Mouse (Mus musculus) spleen, adult 12 weeks (tissue): ENCODE results near the gene Gm17617.
A peak's percentile ranks its signal among the peaks of the same experiment; 100 is the strongest.

Source experiments
- DNase-seq: peaks from one replicate; pipeline ENCODE4 v3.0.0; 2022; ENCODE audit warnings: low spot score

Gm17617 gene

DNA sequence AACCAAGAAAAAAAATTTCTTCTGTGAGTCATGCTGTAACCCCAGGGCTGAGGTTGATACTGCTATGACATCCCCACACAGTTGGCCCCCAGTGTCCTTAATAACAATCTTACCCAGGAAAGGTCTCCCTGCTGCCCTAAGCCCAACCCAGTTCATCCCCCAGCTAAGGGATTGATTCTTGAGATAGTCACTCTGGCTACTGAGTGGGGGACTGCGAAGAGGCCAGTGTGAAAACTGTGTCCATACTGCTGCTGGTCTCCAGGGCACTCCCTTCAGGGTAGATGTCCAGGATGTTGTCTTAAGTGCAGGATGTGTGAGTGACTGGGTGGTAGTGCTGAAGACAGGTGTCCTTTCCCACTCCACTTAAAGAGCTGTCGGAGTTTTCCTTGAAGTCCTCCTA lies at the start of gene Gm17617:
Gene Gm17617, minus strand, starts transcription at position 101 of the 400 bp plus-strand sequence.
- DNase-seq = no peak

DNA sequence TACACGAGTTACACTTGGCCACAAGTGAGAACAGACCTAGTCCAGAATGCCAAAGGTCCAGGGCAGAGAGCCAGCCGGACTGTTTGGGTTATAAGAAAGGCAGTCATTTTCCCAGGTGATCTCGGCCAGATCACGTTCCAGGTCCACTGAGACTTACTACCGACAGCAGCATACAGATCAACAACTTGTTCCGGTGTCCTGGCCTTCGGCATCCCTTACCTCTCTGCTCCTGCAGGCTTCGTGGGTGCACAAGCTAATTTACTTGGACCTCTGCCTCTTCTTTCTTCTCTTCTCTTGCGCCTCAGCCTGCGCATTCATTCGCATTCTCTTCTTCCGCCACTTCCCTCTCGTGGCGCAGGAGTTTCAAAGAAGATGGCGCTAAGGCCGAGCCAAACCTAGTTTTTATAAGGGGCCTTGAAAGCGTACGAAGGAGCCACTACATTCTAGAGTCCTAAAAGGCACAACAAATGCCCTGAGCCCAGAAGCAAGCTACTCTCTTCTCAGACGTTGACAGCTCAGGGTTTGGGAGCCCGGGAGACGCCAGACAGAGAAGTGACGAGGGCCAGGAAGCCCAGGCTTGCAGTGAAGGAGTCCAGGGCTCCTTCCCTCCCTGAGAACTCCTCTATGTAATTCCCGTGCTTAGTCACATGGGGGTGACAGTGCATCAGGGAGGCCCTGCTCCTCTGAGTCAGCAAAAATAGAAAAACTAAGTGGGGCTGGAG lies 49.0 kb upstream of the Gm17617 start:
- DNase-seq = peak; percentile 64

DNA sequence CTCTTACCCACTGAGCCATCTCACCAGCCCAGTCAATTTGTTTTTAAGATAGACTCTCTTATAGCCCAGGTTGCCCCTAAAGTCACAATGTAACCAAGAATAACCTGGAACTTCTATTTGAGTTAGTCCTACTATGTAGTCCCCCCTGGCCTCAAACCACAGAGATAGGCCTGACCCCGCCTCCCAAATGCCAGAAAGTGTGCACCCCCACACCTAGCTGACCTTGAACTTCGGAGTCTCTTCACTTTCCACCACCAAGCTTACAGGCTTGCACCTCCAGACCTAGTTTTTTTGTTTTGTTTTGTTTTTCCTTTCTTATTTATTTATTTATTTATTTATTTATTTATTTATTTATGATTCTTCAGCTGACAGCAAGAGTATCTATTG lies 48.4 kb upstream of the Gm17617 start:
- DNase-seq = no peak

DNA sequence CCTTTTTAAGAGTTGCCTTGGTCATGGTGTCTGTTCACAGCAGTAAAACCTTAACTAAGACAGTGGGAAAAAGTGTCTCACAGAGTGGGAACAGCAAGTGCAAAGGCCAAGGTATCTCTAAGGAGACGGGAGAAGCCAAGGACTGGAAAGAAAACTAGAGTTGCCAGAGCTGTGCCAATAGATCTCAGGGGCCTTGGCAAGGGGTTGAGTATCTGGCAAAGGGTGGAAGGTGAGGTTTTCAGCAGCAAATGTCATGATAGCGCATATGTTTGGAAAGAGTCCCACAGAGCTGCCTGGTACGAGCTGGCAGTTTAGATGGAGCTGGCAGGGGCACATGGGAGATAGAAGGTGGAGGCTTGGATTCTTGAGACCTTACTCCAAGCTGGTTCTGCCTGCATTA lies 46.2 kb upstream of the Gm17617 start:
- no peak for DNase-seq

DNA sequence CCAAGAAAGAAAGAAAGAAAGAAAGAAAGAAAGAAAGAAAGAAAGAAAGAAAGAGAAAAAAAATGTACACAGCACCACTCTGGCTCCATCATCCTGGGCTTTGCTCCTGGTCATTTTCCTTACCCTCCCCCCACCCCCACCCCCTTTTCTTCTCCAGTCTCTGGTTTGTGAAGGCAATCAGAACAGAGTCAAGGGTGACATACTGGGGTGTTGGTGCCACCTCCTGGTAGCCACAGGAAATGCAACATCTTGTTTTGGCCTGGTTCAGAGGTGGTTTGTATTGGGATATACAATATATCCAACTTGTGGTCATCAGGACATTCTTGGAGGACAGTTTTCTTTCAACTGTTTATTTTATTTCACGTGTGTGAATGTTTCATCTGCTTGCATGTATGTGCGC lies 45.2 kb upstream of the Gm17617 start:
- DNase-seq = peak; percentile 46

DNA sequence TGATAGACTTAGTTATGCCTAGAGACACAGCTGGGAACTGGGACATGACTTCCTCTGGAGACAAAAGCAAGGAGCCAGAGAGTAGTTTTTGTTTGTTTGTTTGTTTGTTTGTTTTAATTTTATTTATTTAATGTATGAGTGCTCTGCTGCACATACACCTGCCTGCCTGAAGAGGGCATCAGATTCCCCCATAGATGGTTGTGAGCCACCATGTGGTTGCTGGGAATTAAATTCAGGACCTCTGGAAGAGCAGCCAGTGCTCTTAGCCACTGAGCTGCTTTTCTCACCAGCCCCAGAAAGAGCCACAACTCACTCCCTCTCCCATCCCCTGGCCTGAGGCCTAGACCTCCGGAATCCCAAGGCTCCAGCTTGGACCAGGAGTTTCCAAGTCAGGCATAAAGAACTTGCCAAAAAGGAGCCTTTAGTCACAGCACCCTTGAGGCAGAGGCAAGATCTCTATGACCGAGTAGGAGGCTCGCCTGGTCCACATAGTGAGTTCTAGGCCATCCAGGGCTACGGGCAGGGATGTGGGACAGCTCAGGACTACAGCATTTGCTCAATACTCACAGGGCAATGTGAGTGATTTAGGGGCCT lies 44.7 kb upstream of the Gm17617 start:
- DNase-seq = no peak

DNA sequence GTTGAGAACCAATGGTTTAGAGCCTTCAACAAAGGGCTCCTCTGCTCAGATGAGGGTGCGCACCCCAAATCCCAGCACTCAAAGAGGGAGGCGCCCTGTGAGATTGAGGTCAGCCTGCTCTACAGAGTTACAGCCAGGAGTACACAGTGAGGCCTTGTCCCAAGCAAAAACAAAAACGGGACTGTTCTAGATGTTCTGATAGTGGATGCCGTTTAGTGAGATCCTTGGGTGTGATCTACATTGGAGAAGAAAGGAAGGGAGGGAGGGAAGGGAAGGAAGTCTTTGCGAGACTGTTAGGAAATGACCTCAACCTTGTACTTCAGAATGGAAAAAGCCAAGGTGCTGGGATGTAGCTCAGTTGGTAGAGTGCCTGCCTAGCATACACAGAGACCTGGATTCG lies 42.9 kb upstream of the Gm17617 start:
- no peak for DNase-seq

DNA sequence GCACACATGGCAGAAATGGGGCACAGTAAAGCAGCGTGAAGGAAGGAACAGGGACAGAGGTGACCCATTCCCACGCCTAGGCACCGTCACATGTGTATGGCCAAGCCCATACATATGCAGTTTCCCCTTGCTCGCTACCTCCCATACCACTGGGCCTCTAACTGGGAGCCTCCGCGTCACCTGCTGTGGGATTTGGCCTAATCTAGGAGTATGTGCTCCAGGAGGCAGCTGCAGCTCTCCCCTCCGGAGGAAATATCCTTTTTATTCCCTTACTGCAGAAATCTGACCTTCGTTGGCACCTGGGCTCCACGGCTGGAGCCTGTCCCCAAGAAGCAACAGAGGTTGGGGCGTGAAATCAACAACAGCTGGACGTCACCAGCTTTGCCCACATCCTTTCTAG lies 41.0 kb upstream of the Gm17617 start:
- no peak for DNase-seq

DNA sequence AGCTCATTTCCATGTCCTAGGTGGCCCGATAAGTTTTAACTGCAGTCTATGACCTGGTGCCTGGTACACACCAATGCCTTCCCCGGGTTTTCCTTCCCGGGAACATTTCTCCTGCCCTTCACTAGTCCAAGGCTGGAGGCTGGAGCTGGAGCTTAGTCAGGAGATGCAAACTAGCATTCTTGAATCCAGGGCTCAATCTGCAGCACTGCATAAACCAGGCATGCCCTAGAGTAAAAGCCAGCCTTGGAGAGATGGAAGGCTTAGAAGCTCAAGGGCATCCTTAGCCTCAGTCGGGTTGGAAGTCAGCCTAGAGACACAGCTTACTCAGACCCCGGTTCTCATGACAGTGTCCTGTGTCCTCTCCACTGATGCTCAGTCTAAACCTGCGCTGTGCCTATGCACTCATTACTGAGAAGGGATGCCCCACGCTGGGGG lies 39.0 kb upstream of the Gm17617 start:
- DNase-seq = no peak

DNA sequence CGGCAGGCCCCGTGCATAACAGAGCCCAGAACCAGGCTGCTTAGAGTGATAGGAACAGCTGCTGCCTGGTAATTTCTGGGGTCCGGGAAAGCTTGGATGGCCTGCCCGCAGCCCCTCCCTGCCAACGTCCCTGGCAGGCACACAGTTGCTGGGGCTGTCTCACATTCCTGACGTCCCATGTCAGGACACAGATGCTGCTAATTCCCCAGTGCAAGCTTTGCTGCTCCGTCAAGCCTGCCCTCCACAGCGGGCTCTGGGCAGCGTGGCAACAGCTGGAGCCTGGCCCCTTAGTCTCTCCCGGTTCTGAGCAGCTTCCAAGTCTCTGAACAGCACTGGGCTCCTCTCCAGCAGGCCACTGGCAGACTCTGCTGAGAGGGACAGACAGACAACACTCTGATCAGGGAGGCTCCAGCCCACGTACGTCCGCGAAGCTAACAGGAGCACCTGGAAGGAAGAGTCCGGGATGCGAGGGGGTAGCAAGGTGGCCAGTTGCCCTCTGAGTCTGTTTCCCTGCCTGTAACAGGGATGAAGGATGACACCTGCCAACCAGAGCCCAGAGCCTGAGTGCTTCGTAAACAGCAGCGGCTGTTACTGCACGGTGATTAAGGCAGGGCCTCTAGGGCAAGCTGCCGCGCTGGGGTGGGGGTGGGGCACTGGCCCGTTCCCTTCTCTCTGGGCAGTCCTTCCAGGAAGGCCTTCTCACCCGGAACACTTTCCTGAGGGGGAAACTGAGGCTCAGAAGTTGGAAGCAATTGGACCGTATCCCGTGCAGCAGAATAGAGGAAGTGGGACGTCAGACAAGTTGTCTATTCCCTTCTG lies 38.4 kb upstream of the Gm17617 start:
- DNase-seq = no peak

DNA sequence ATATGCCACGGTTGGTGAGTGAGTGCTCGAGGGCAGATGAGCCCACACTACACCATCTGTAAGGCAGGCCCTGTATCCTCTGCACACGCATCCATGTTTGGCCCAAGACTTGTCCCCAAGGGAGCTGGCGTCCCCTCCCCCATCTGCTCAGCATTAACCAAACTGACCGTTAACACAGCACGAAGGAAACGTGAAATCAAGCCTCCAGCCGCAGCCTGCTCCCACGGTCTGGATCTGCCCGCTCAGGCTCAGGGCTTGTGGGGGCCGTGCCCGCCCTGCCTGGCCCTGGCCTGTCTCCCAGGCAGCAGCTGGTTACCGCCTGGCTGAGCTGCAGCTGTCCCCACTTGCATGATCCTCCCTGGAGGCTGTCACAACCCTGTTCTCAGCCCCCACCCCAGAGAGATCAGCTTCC lies 35.6 kb upstream of the Gm17617 start:
- no peak for DNase-seq

DNA sequence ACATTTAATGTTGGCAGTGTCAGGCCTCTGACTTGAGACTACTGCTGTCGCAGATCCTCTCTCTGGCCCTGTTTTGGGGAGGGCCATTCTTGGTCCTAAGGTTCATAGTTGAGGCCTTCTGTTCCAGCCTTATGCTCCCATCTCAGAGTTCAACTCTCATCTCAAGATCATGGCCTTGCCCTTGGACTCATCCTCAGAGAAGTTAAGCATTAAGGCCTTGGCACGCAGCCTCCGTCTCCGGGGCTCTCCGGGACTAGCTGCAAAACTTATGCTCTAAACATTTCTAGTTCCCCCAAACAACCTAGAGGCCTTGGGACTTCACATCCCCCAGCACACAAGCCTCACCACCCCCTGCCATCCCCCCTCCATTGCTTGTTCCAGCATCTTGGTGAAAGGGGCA lies 34.9 kb upstream of the Gm17617 start:
- no peak for DNase-seq

DNA sequence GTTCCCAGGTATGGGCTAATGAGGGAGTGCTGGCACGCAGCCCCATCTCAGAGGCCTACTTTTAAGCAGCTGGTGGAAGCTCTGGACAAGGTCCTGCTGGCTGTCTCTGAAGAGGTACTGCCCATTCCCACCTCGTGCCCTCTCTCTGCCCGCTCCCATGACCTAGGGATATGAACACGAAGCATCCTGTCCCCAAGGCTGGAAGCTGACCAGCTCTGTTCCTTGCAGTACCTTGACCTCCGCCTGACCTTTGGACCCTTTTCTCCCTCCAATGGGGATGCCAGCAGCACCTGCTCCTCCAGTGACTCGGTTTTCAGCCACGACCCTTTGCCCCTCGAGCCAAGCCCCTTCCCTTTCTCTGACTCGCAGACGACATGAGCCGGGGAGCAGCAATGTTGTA lies 34.5 kb upstream of the Gm17617 start:
- no peak for DNase-seq

DNA sequence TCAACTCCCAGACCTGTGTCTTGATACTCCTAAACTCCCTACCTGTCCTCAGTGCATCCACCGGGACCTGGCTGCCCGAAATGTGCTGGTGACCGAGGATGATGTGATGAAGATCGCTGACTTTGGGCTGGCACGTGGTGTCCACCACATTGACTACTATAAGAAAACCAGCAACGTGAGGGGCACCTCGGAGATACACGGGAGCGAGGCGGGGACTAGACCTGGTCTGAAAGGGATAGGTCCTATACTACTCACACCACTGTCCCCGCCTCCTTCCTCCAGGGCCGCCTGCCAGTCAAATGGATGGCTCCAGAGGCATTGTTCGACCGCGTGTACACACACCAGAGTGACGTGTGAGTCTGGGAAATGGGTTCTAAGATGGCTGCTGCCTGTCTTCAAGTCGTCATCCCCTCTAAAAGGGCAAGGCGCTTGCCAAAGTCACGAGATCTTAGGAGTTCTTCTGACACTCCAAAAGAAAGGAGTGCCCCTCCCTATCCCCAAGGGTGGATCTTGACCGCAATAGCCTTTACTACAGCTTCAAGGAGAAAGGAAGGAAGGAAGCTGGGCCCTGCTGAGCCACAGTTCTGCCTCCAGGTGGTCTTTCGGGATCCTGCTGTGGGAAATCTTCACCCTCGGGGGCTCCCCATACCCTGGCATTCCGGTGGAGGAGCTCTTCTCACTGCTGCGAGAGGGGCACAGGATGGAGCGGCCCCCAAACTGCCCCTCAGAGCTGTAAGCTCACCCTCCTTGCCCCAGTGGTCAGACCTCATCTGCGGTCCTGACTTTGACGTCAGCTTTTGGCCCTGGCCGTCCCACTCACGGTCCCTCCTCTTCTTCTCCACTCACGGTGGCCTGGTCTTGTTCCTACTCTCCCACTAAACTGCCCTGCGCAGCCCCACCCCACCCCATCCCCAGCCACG lies 33.7 kb upstream of the Gm17617 start:
- DNase-seq = no peak

DNA sequence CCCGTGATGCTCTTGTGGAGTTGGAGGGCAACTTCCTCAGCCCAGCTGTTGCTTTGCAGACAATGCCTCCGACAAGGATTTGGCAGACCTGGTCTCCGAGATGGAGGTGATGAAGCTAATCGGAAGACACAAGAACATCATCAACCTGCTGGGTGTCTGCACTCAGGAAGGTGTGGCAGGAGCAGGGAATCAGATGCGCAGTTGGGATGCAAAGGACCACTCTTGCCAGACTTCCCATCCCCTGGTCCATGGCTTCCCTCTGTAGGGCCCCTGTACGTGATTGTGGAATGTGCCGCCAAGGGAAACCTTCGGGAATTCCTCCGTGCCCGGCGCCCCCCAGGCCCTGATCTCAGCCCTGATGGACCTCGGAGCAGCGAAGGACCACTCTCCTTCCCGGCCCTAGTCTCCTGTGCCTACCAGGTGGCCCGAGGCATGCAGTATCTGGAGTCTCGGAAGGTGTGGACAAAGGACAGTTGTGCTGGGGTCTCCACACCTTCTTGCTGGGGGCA lies 32.5 kb upstream of the Gm17617 start:
- no peak for DNase-seq

DNA sequence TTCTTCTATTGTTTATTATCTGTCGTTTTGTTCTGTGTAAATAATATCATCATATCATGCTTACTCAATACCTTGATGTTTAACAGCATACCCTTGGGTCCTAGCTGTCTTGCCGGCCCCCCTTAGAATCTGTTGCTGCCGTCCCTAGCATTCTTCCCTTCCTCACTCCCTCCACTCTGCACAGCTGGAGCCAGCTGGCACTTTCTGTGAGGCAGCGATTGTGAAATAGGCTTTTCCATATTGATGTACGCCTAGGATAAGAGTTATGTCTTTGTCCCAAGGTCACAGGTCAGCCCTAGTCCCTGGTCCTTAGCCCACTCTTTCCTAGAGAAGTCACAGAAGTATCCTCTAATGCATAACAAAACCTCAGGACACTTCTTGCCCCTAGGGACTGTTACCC lies 30.2 kb upstream of the Gm17617 start:
- DNase-seq = no peak

DNA sequence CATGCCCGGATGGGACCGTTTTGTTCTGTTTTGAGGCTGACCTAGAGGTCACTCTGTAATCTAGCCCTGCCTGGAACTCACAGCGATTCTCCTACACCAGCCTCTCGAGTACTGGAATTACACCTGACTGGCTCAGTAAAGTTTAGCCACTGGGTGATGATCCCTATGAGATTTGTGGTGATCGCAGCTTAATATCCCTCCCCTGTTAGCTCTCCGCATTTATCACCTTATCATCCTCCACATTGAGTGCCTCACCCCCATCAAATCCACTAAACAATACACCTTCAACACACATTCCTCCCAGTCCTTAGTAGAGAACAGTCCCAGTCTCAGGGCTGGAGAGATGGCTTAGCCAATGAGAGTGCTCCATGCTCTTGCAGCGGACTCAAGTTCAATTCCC lies 29.0 kb upstream of the Gm17617 start:
- no peak for DNase-seq

DNA sequence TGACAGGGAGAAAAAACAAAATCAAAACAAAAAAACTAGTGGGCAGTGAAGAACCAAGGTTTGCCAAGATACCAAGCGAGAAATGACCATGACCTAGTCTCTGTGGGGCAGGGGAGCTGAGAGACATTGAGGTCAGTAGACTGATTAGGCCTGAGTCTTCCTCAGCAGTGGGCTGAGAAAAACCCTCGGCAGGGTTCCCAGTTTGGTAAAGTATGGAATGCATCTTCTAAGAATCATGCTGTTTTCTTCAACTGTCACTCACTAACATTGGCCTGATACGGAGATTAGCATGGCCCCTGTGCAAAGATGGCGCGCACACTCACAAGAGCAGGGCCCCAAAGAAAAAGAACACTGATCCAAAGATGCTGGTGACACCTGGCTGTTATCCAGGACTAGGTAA lies 20.6 kb upstream of the Gm17617 start:
- DNase-seq = no peak

DNA sequence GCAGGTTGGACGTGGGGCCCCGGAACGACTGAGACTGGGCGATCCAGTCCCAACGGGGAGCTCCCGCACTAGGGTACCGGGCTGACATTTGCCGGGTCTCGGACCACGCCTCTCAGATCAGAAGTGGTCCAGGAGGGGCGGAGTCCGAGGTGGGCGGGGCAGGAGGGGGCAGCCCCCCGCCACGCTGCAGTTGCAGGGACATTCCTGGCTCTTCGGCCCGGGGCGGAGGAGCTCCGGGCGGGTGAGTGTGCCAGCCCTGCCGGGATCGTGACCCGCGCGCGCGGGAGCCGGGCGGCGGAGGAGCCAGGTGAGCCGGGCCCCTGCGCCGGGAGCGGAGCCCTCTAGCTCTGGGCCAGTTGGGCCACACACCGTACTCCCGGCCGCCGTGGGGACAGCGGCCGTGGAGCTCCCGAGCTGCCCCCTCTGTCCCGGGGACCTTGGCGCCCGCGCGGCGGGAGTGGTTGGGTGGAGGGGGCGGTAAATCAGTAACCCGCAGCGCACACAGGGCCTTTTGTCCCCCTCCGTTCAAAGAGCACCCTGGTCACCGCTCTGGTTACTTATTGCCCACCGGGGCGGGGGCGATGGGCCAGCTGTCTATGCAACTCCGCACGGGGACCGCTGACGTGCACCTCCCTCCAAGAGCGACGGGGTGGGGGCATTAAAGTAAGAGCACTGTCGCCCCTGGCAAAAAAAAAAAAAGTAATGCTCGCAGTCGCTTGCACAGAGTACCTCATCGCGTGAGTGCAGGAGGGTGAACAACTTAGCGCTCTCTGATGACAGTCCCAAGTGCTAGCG lies 19.5 kb upstream of the Gm17617 start, which contains the start of gene Fgfr4:
Gene Fgfr4, plus strand, starts transcription at position 20 of the 795 bp plus-strand sequence.
- no peak for DNase-seq

DNA sequence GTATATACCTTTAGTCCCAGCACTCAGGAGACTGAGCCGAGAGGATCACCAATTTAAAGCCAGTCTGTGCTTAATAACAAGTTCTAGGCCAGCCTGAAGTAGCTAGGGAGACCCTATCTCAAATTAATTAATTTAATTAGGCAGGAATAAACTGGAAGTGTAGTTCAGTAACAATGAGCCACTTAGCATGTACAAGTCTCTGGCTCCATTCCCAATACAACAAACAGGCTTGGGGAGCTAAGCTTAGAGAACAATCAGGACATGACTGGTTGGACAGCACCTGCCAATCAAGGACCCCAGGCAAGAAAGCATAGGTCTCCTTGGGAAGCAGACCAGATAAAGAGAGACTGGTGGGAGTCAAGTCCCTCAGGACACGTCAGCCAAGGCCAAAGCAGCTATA lies 6.9 kb upstream of the Gm17617 start:
- no peak for DNase-seq

DNA sequence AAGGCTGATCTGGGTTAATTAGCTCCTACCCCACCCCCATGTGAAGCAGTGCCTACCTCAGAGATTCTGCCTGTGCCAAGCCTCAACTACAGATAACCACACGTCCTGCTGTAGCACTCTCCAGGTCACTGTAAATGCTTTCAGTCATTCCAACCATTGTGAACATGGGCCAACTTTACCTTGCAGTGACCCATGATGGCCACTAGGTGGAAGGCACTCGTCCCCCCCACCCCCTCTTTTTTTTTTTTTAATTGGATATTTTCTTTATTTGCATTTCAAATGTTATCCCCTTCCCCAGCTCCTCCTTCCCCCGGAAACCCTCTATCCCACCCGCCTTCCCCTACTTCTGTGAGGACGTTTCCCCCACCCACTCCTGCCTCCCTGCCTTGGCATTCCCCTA lies 2.0 kb upstream of the Gm17617 start:
- no peak for DNase-seq
